Mouse (Mus musculus): ENCODE data around the gene Mras. TPM values are rescaled to one million over a fixed set of nuclear protein-coding genes. Genes with fewer than 3 reads are reported as not detected.

The Mras gene
- polyA plus RNA-seq (2015; fragmentation: Nextera tagmentation; extraction: Ambion mirVana): 6.8 and 6.9 TPM in 2 replicates

DNA sequence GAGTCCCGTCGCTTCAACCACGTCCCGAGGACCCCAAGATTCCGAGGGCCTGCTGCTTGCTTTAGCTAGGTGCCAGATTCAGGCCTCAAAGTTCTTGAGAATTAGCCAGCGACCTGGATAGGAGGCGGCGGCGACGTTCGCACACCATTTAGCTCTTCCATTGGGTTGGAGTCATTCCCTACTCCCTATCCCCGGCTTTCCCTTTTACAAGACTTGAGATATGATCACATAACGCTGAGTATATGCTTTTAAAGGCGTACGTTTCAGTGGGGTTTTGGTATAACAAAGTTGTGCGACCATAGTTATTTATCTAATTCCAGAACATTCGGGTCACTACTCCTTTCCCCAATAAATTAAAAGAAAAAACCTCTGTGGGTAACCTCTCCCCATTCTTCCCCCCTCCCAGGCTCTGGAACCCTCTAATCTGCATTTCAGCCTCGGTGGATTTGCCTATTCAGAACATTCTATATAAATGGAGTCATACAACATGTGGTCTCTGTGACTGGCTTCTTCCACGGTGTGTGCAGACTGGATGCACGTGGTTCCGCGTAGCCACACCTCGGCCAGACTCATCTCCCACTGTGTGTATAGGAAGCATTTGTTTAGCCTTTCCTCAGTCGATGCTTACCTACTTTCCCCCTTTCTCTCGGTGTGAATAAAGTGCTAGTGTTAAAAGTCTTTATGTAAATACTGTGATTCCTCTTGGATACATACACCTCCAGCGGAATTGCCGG lies at the start of gene Mras:
TSS of gene Mras (minus strand) at position 351 of the 734 bp plus-strand sequence.
- Histone ChIP-seq H3K36me3 (ENCODE audit: control insufficient read depth, insufficient read depth, low read length) (no peaks in the 10 kb centered on the region), H3K27me3 (replicated peaks; ENCODE audit: control insufficient read depth, insufficient read depth, low read length) (0 out of 2 replicates have a peak, but pooled peaks cover 3% of the 10 kb centered on the region), H3K27ac (ENCODE audit: low read length) (peak within 1 kb of the TSS; percentile 30), H3K4me2 (ENCODE audit: low read depth, low read length) (peak within 1 kb of the TSS; percentile 92), H3K4me3 (ENCODE audit: low read length) (peak within 1 kb of the TSS; percentile 76), H3K9ac (ENCODE audit: low read depth, low read length) (peak within 1 kb of the TSS; percentile 85), H3K9me3 (ENCODE audit: control insufficient read depth, low read length) (no peaks in the 10 kb centered on the region), H3K4me1 (ENCODE audit: control insufficient read depth, insufficient read depth, low read length) (peaks cover 12% of the 10 kb centered on the region)
- peak; percentile 47 for ATAC-seq
- 13% methylated on average over 27 of the region's 27 CpGs for WGBS

DNA sequence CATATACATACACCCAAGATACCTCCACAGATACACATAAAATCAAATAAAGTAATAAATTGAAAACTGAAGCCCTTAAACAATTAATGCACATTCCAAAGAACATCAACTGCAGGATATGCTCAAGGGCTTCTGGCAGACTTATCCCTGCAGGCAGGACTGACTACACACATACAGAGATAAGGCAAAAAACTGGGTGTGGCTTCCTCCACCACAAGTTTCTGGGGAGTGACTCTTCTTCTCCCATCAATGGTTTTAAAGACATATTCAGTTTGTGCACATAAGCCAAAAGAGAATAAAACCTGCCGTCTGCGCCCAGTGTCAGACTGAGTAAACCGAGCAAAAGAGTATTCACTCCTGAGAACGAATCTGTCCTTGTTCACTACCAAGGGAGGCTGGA lies 48.0 kb upstream of the Mras start:
- WGBS: 93% methylated on average over 4 of the region's 4 CpGs
- 0 out of 2 replicates have a peak, but pooled peaks cover 2% of the 10 kb centered on the region for H3K36me3 ChIP-seq (ENCODE audit: control insufficient read depth, insufficient read depth, low read length)
- no peak for ATAC-seq

DNA sequence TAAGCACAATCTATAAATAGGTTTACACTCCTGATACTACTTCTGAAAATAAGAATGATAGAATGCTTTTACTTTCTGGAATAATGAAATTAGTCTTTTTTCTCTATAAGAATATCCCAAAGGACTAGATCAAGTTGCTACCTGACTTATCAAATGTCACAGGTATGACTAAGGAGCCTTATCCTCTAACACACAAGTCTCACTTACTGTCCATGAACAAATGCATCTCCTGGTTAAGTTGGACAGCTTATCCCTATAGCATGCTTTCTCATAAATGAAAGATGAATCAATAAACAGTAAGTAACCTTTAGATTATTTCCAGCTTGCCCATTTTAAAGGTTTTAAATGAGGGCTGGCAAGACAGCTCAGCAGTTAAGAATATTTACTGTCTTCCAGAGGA lies 47.5 kb upstream of the Mras start:
- no peak for ATAC-seq
- Histone ChIP-seq H3K27ac (ENCODE audit: low read length) (no peak overlapping the region), H3K27me3 (replicated peaks; ENCODE audit: control insufficient read depth, insufficient read depth, low read length) (no peaks in the 10 kb centered on the region), H3K4me1 (ENCODE audit: control insufficient read depth, insufficient read depth, low read length) (no peaks in the 10 kb centered on the region), H3K4me2 (ENCODE audit: low read depth, low read length) (no peak overlapping the region), H3K9me3 (ENCODE audit: control insufficient read depth, low read length) (no peaks in the 10 kb centered on the region), H3K9ac (ENCODE audit: low read depth, low read length) (no peak overlapping the region), H3K36me3 (ENCODE audit: control insufficient read depth, insufficient read depth, low read length) (0 out of 2 replicates have a peak, but pooled peaks cover 2% of the 10 kb centered on the region), H3K4me3 (ENCODE audit: low read length) (no peak overlapping the region)

More for the DNA sequence above, 48.0 kb upstream of the Mras start:
- Histone ChIP-seq H3K4me1 (ENCODE audit: control insufficient read depth, insufficient read depth, low read length) (no peaks in the 10 kb centered on the region), H3K27me3 (replicated peaks; ENCODE audit: control insufficient read depth, insufficient read depth, low read length) (no peaks in the 10 kb centered on the region), H3K9ac (ENCODE audit: low read depth, low read length) (no peak overlapping the region), H3K4me3 (ENCODE audit: low read length) (no peak overlapping the region), H3K4me2 (ENCODE audit: low read depth, low read length) (no peak overlapping the region), H3K27ac (ENCODE audit: low read length) (no peak overlapping the region), H3K9me3 (ENCODE audit: control insufficient read depth, low read length) (no peaks in the 10 kb centered on the region)

DNA sequence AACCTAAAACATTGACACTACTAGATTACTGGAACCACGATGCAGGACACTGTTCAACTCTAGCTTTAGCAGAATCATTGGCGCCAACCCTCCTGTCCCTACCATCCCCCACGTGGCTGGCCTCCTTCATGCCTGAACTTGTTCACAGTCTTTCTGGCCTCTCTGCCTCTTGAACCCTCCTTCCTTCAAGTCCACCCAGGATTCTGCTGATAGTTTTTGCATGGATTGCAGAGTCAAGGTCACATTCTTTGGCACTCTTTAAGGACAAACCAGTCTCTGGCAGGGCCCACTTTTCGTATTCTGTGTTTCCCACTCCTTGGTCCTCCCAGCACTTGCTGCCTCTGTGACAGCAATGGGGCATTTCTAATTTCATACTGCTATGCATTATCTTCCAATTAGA lies 46.0 kb upstream of the Mras start:
- Histone ChIP-seq H3K4me3 (ENCODE audit: low read length) (no peak overlapping the region), H3K9me3 (ENCODE audit: control insufficient read depth, low read length) (no peaks in the 10 kb centered on the region), H3K4me2 (ENCODE audit: low read depth, low read length) (no peak overlapping the region), H3K36me3 (ENCODE audit: control insufficient read depth, insufficient read depth, low read length) (0 out of 2 replicates have a peak, but pooled peaks cover 2% of the 10 kb centered on the region), H3K27me3 (replicated peaks; ENCODE audit: control insufficient read depth, insufficient read depth, low read length) (no peaks in the 10 kb centered on the region), H3K27ac (ENCODE audit: low read length) (no peak overlapping the region), H3K9ac (ENCODE audit: low read depth, low read length) (no peak overlapping the region), H3K4me1 (ENCODE audit: control insufficient read depth, insufficient read depth, low read length) (no peaks in the 10 kb centered on the region)
- WGBS: 88% methylated on average over 4 of the region's 4 CpGs
- ATAC-seq: no peak

DNA sequence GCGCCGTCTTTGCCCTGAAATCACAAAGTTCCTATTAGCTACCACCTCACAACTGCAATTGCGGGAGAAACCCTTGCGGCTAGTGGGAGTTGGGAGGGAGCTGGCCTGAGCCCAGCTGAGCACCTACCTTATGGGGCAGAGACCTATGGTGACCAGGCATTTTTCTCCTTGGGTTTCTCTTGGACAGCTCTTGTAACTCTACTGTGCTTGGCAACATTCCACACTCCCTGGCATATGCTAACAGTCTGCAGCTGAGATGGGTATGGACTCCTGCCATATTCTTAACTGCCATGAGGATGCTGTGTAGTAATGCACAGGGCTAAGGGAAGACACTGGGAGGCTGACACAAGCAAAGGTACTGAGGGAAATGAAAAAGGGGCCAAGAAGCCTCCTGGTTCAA lies 43.6 kb upstream of the Mras start:
- 97% methylated on average over 4 of the region's 4 CpGs for WGBS
- ATAC-seq: no peak
- Histone ChIP-seq H3K9ac (ENCODE audit: low read depth, low read length) (no peak overlapping the region), H3K27ac (ENCODE audit: low read length) (no peak overlapping the region), H3K4me3 (ENCODE audit: low read length) (no peak overlapping the region), H3K9me3 (ENCODE audit: control insufficient read depth, low read length) (no peaks in the 10 kb centered on the region), H3K36me3 (ENCODE audit: control insufficient read depth, insufficient read depth, low read length) (no peaks in the 10 kb centered on the region), H3K4me2 (ENCODE audit: low read depth, low read length) (no peak overlapping the region), H3K27me3 (replicated peaks; ENCODE audit: control insufficient read depth, insufficient read depth, low read length) (no peaks in the 10 kb centered on the region), H3K4me1 (ENCODE audit: control insufficient read depth, insufficient read depth, low read length) (no peaks in the 10 kb centered on the region)

DNA sequence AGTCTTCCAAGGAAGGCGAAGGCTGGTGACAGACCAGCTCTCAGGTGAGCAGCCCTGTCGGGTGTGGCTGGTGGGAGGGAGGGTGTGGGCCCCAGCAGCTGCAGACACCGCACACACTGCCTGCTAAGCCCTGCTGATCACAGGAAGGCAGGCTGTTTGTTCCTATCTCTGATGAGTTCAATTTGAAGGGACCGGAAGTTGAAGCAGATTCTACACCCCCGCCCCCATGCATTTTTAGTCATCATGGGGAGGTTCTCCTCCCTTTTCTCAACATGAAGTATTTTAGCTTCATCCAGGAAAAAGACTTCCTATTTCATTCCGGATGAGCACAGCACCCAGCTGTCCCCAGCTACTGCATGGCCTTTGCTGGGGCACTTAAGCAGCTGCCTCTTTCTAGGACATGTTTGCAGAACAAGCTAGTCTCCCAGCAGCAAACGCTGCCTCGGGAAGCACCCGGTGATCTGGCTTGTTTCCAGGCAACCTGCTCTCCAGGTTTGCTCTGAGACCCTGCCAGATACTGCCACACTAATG lies 42.1 kb upstream of the Mras start:
- ATAC-seq: peak; percentile 91
- 40% methylated on average over 9 of the region's 9 CpGs for WGBS
- Histone ChIP-seq H3K4me2 (ENCODE audit: low read depth, low read length) (no peak overlapping the region), H3K27ac (ENCODE audit: low read length) (0 out of 2 replicates have a peak overlapping the region, but pooled peaks have one; percentile 35), H3K27me3 (replicated peaks; ENCODE audit: control insufficient read depth, insufficient read depth, low read length) (no peaks in the 10 kb centered on the region), H3K4me3 (ENCODE audit: low read length) (no peak overlapping the region), H3K36me3 (ENCODE audit: control insufficient read depth, insufficient read depth, low read length) (no peaks in the 10 kb centered on the region), H3K9me3 (ENCODE audit: control insufficient read depth, low read length) (no peaks in the 10 kb centered on the region), H3K9ac (ENCODE audit: low read depth, low read length) (no peak overlapping the region), H3K4me1 (ENCODE audit: control insufficient read depth, insufficient read depth, low read length) (no peaks in the 10 kb centered on the region)

DNA sequence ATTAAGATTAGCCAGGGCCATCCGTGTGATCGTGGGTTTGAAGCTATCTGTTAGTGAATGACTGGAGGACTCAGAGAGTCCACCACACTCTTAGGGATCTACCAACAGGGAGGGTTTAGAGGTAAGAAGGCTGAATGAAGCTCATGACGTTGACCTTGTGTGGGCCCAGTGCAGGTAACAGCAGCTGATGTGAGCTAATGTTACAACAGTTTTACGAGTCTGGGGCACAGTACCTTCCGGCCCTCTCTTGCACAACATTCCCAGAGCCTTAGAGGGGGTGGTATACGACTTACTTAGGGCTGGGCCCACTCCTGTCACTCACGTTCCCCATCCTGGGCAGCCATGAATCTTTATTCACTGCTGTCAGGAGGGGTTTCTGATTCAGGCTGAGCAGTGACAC lies 34.2 kb upstream of the Mras start:
- H3K27me3 ChIP-seq (replicated peaks; ENCODE audit: control insufficient read depth, insufficient read depth, low read length): no peaks in the 10 kb centered on the region
- 65% methylated on average over 7 of the region's 7 CpGs for WGBS
- H3K36me3 ChIP-seq (ENCODE audit: control insufficient read depth, insufficient read depth, low read length): no peaks in the 10 kb centered on the region
- H3K4me1 ChIP-seq (ENCODE audit: control insufficient read depth, insufficient read depth, low read length): no peaks in the 10 kb centered on the region
- H3K4me3 ChIP-seq (ENCODE audit: low read length): no peak overlapping the region
- no peak overlapping the region for H3K9ac ChIP-seq (ENCODE audit: low read depth, low read length)
- H3K4me2 ChIP-seq (ENCODE audit: low read depth, low read length): peak overlapping the region; percentile 21; the same call in 1 of the 2 replicates
- peak overlapping the region; percentile 75 for H3K27ac ChIP-seq (ENCODE audit: low read length)
- peak; percentile 74 for ATAC-seq
- no peaks in the 10 kb centered on the region for H3K9me3 ChIP-seq (ENCODE audit: control insufficient read depth, low read length)

DNA sequence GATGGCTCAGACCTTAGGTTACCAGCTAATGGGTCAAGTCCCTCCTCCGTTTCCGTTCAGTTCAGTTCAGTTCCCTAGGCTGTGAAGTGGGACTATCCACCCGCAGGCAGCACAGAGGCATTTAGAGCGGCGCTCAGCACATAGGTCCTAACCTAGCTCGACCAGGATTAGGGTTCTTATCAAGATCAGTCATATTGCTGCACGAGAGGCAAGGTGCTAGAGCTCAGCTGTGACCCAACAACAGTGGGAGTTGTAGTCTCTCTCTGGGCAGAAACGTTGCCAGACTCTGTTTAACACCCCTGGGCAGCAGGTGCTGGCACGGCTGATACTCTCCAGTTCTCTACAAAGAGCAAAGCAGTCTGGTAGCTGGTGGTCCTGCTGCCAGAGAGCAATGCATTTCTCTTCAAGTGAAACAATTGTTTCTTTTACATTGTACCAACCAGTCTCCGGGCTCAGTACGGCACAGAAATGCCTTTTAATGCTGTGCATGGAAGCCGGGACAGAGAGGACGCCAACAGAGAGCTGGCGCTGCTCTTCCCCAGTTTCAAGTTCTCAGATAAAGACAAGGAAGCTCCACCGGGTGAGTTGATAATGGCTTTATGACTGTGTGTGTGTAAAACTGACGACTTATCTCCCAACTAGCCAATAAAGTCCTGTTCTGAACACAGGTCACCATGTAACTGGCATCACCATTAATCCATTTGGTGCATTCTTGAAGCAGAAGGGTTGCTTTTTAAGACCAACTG lies 33.3 kb upstream of the Mras start:
- ATAC-seq: peak; percentile 81
- Histone ChIP-seq H3K4me3 (ENCODE audit: low read length) (no peak overlapping the region), H3K9ac (ENCODE audit: low read depth, low read length) (peak overlapping the region; percentile 0; the same call in 1 of the 2 replicates), H3K4me2 (ENCODE audit: low read depth, low read length) (peak overlapping the region; percentile 32), H3K9me3 (ENCODE audit: control insufficient read depth, low read length) (no peaks in the 10 kb centered on the region), H3K4me1 (ENCODE audit: control insufficient read depth, insufficient read depth, low read length) (no peaks in the 10 kb centered on the region), H3K27ac (ENCODE audit: low read length) (peak overlapping the region; percentile 78), H3K27me3 (replicated peaks; ENCODE audit: control insufficient read depth, insufficient read depth, low read length) (no peaks in the 10 kb centered on the region), H3K36me3 (ENCODE audit: control insufficient read depth, insufficient read depth, low read length) (no peaks in the 10 kb centered on the region)
- 39% methylated on average over 16 of the region's 16 CpGs for WGBS

DNA sequence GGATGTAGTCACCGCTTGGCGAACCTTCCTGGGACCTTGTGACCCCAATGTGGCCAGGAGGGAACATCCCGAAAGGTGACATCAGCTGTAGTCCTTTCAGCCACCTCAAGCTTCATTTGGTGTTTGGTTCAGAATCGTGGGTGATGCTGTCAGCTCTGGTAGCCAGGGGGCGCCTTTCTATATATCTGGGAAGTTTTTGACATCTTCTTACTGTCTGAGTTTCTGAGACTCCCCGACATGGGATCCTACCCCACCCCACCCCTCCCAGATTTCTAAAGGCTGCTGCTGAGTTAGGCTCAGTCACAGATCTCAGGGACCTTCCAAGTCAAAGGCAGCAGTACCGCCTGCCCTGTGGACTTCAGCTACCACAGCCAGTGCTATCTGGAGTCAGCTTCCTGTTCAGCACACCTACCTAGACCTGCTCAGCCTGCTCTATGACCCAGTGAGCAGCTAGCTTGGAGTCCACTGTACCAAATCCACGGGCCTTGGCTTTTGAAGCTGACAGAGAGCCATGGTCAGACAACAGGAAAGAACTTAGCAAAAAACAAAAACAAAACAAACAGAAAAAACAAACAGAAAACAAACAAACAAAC lies 32.6 kb upstream of the Mras start:
- H3K4me3 ChIP-seq (ENCODE audit: low read length): no peak overlapping the region
- H3K36me3 ChIP-seq (ENCODE audit: control insufficient read depth, insufficient read depth, low read length): no peaks in the 10 kb centered on the region
- H3K27me3 ChIP-seq (replicated peaks; ENCODE audit: control insufficient read depth, insufficient read depth, low read length): no peaks in the 10 kb centered on the region
- no peaks in the 10 kb centered on the region for H3K4me1 ChIP-seq (ENCODE audit: control insufficient read depth, insufficient read depth, low read length)
- H3K4me2 ChIP-seq (ENCODE audit: low read depth, low read length): no peak overlapping the region
- H3K27ac ChIP-seq (ENCODE audit: low read length): peak overlapping the region; percentile 78
- H3K9ac ChIP-seq (ENCODE audit: low read depth, low read length): peak overlapping the region; percentile 0; the same call in 1 of the 2 replicates
- H3K9me3 ChIP-seq (ENCODE audit: control insufficient read depth, low read length): no peaks in the 10 kb centered on the region
- peak; percentile 85 for ATAC-seq
- 61% methylated on average over 8 of the region's 8 CpGs for WGBS

All from intestine, embryonic 16.5 days (tissue).